Mouse (Mus musculus) gastrocnemius, postnatal 10 days (tissue): Measurements from ENCODE around the gene Zw10. TPM values are rescaled to one million over a fixed set of nuclear protein-coding genes. Genes with fewer than 3 reads are reported as not detected.

Experiments used
- total RNA-seq, 2 experiments: library from RNA; stranded (reverse); gene quantifications; 2 replicates each; pipeline ENCODE4 v1.2.3; 2021

Gene Zw10
- total RNA-seq, 2 experiments from 2014 or later = 6.6 to 8.6 TPM

Other genes starting within 250 kb of the Zw10 start
- 10 to 100 TPM; 24.7 to 60.1 TPM for gene Zbtb16, start 219.4 kb upstream of the Zw10 start, total RNA-seq
- not detected for gene Htr3a, start 144.5 kb upstream of the Zw10 start, total RNA-seq
- not detected for gene Htr3b, start 90.6 kb upstream of the Zw10 start, total RNA-seq
- 100 to 1,000 TPM; 115 to 131 TPM for gene Usp28, start 70.2 kb upstream of the Zw10 start, total RNA-seq
- gene Tmprss5, start 25.6 kb downstream of the Zw10 start, total RNA-seq = 1 to 10 TPM in 1 of 2 experiments, under 1 TPM in 1; 0.85 to 1.8 TPM
- not detected for gene Gm4894, start 194.9 kb downstream of the Zw10 start, total RNA-seq